Mouse (Mus musculus) lung, embryonic 14.5 days (tissue): ENCODE measurements around the gene Rdh11. TPM values are rescaled to one million over a fixed set of nuclear protein-coding genes. Genes with fewer than 3 reads are reported as not detected.

ENCODE experiments used
- ATAC-seq: fragments of 200-750 bp; cut with Nextera tagmentation; 2 replicates; pipeline ENCODE4 v1.8.0; 2017; ENCODE audit warnings: mild to moderate bottlenecking, moderate TSS enrichment, moderate library complexity; ENCODE audit not compliant: insufficient read depth
- DNase-seq: peaks from one replicate; pipeline ENCODE4 v3.0.0-alpha.2; 2015
- H3K27ac ChIP-seq: fragments of 300-500 bp; sonication (generic); 2 replicates; pipeline ENCODE4 v1.5.1; 2014; ENCODE audit warnings: low read depth, mild to moderate bottlenecking, moderate library complexity
- H3K27me3 ChIP-seq: fragments of 300-500 bp; sonication (generic); 2 replicates; pipeline ENCODE4 v1.6.1; 2014; ENCODE audit warnings: low read length, control low read depth; ENCODE audit not compliant: insufficient read depth
- H3K36me3 ChIP-seq: fragments of 300-500 bp; sonication (generic); 2 replicates; pipeline ENCODE4 v1.6.1; 2014; ENCODE audit warnings: control low read depth; ENCODE audit not compliant: insufficient read depth
- H3K4me1 ChIP-seq: fragments of 300-500 bp; sonication (generic); 2 replicates; pipeline ENCODE4 v1.6.1; 2014; ENCODE audit warnings: antibody characterized with exemption, control low read depth; ENCODE audit not compliant: insufficient read depth
- H3K4me2 ChIP-seq: fragments of 300-500 bp; sonication (generic); 2 replicates; pipeline ENCODE4 v1.6.1; 2014; ENCODE audit warnings: mild to moderate bottlenecking
- H3K4me3 ChIP-seq: fragments of 300-500 bp; sonication (generic); 2 replicates; pipeline ENCODE4 v1.5.1; 2014; ENCODE audit warnings: low read depth, low read length
- H3K9ac ChIP-seq: fragments of 300-500 bp; sonication (generic); 2 replicates; pipeline ENCODE4 v1.6.1; 2014
- H3K9me3 ChIP-seq: fragments of 300-500 bp; sonication (generic); 2 replicates; pipeline ENCODE4 v1.6.1; 2016; ENCODE audit warnings: low read depth, low read length, control low read depth
- CTCF ChIP-seq: IDR thresholded peaks from 2 replicates; pipeline ENCODE4 v1.5.1; 2016; ENCODE audit warnings: antibody characterized with exemption, low read depth
- WGBS: fragments of 180-500 bp; shearing (Covaris S2); extraction: QIAGEN DNeasy Blood & Tissue Kit; methylation state at CpG from one replicate; pipeline ENCODE4 v1.1.7; 2014; 5-methylcytosine and 5-hydroxymethylcytosine counted together
- polyA plus RNA-seq: library from polyadenylated mRNA; unstranded; fragments of >200 nt; fragmentation: Nextera tagmentation; extraction: Ambion mirVana; gene quantifications from 2 replicates; pipeline ENCODE4 v1.2.1, GENCODE M21; 2014

The Rdh11 gene
- polyA plus RNA-seq, 1 experiment from 2014 or later = 26.6 TPM

- no peak overlapping the region for H3K9ac ChIP-seq
Observed at GRCm38 (mm10) chr12:79140811-79141210, 51.3 kb downstream of the Rdh11 start.

GRCm38 (mm10) chr12:79139417-79139816 is 52.7 kb downstream of the Rdh11 start:
- 37% methylated on average over 1 of the region's 1 CpGs for whole genome bisulfite sequencing
- DNase-seq = no peak

More at GRCm38 (mm10) chr12:79140811-79141210, 51.3 kb downstream of the Rdh11 start:
- H3K27me3 ChIP-seq = no peaks in the 10 kb centered on the region
- 80% methylated on average over 2 of the region's 2 CpGs for WGBS
- no peak for TF ChIP-seq CTCF
- no peaks in the 10 kb centered on the region for H3K4me1 ChIP-seq
- ATAC-seq (no peak), DNase-seq (no peak)
- no peaks in the 10 kb centered on the region for H3K9me3 ChIP-seq
- no peak overlapping the region for H3K4me2 ChIP-seq
- H3K36me3 ChIP-seq = no peaks in the 10 kb centered on the region
- no peak overlapping the region for H3K27ac ChIP-seq
- H3K4me3 ChIP-seq = no peak overlapping the region

GRCm38 (mm10) chr12:79138999-79139398 is 53.1 kb downstream of the Rdh11 start:
- ATAC-seq (no peak), DNase-seq (no peak)
- Histone ChIP-seq H3K4me3 (no peak overlapping the region), H3K4me1 (no peaks in the 10 kb centered on the region), H3K27ac (no peak overlapping the region), H3K36me3 (no peaks in the 10 kb centered on the region), H3K27me3 (no peaks in the 10 kb centered on the region), H3K9me3 (no peaks in the 10 kb centered on the region), H3K9ac (no peak overlapping the region), H3K4me2 (no peak overlapping the region)
- TF ChIP-seq CTCF = no peak

More at GRCm38 (mm10) chr12:79139417-79139816, 52.7 kb downstream of the Rdh11 start:
- Histone ChIP-seq H3K27me3 (no peaks in the 10 kb centered on the region), H3K9me3 (no peaks in the 10 kb centered on the region), H3K4me2 (no peak overlapping the region), H3K4me1 (no peaks in the 10 kb centered on the region), H3K4me3 (no peak overlapping the region), H3K27ac (no peak overlapping the region), H3K9ac (no peak overlapping the region), H3K36me3 (no peaks in the 10 kb centered on the region)
- TF ChIP-seq CTCF = no peak
- no peak for ATAC-seq

GRCm38 (mm10) chr12:79136949-79137348 is 55.1 kb downstream of the Rdh11 start:
- TF ChIP-seq CTCF = no peak
- Histone ChIP-seq H3K9ac (no peak overlapping the region), H3K4me1 (no peaks in the 10 kb centered on the region), H3K4me2 (no peak overlapping the region), H3K36me3 (no peaks in the 10 kb centered on the region), H3K27me3 (peaks cover 11% of the 10 kb centered on the region; the same call in 1 of the 2 replicates), H3K4me3 (no peak overlapping the region), H3K27ac (no peak overlapping the region), H3K9me3 (no peaks in the 10 kb centered on the region)
- WGBS = 69% methylated on average over 7 of the region's 7 CpGs
- ATAC-seq (no peak), DNase-seq (no peak)

GRCm38 (mm10) chr12:79135105-79135504 is 57.0 kb downstream of the Rdh11 start:
- ATAC-seq = no peak
- no peaks in the 10 kb centered on the region for H3K4me1 ChIP-seq
- no peak for DNase-seq
- no peak overlapping the region for H3K9ac ChIP-seq
- H3K4me2 ChIP-seq = no peak overlapping the region
- TF ChIP-seq CTCF = no peak
- H3K9me3 ChIP-seq = no peaks in the 10 kb centered on the region
- no peak overlapping the region for H3K4me3 ChIP-seq
- 31% methylated on average over 4 of the region's 4 CpGs for WGBS
- H3K27me3 ChIP-seq = peaks cover 29% of the 10 kb centered on the region
- no peaks in the 10 kb centered on the region for H3K36me3 ChIP-seq
- no peak overlapping the region for H3K27ac ChIP-seq

- WGBS = 29% methylated on average over 8 of the region's 8 CpGs
- Histone ChIP-seq H3K27ac (no peak overlapping the region), H3K4me1 (no peaks in the 10 kb centered on the region), H3K9ac (no peak overlapping the region), H3K27me3 (peaks cover 30% of the 10 kb centered on the region), H3K4me3 (no peak overlapping the region), H3K4me2 (no peak overlapping the region), H3K9me3 (no peaks in the 10 kb centered on the region), H3K36me3 (no peaks in the 10 kb centered on the region)
- DNase-seq = no peak
- TF ChIP-seq CTCF = no peak
- no peak for ATAC-seq
Observed at GRCm38 (mm10) chr12:79134676-79135075, 57.4 kb downstream of the Rdh11 start.

- peaks cover 33% of the 10 kb centered on the region for H3K27me3 ChIP-seq
- H3K4me1 ChIP-seq = no peaks in the 10 kb centered on the region
- no peak overlapping the region for H3K27ac ChIP-seq
- ATAC-seq (no peak), DNase-seq (peak; percentile 23)
- H3K9ac ChIP-seq = no peak overlapping the region
- peak overlapping the region; percentile 78 for H3K4me2 ChIP-seq
- H3K36me3 ChIP-seq = no peaks in the 10 kb centered on the region
- TF ChIP-seq CTCF = no peak
- no peaks in the 10 kb centered on the region for H3K9me3 ChIP-seq
- H3K4me3 ChIP-seq = peak overlapping the region; percentile 35
- 18% methylated on average over 5 of the region's 5 CpGs for WGBS
Observed at GRCm38 (mm10) chr12:79131706-79132460, 60.2 kb downstream of the Rdh11 start.
